Mouse (Mus musculus): ENCODE measurements at regions not wholly inside any gene's neighbourhood (a gene's known extent, or its start where the extent isn't known, plus 50 kb on each side); places are given as distances from the start of the nearest gene placed in this dataset.

DNA sequence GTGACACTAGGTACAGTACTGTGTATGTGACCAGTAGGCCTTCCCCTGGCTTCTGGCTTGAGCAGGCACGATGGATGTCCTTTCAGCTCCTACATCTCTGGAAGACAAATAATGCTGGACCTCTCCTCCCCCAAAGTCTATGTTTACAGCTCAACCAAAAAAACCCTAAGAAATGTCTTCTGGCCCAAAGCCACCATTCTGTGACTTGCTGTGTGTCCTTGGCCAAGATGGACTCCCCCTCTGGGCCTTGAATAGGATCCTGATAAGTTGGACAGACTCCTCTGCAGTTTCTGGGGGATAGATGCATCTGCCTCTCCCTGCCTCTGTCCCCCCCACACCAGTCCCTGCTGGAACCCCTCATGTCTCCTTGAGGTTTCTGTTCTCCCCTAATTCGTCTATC lies 53.6 kb upstream of the Foxp4 start:
- TF ChIP-seq CTCF (conservative IDR thresholded peaks at IDR 0.05; ENCODE audit: insufficient read depth, insufficient read length, low read depth, low read length) (no peak), POLR2A (IDR thresholded peaks at IDR 0.05; ENCODE audit: low read depth, low read length) (no peak)

Data from kidney, adult 2 months (tissue).